Mouse (Mus musculus) forebrain, embryonic 13.5 days (tissue): ENCODE measurements around the gene Kcnj6. TPM values are rescaled to one million over a fixed set of nuclear protein-coding genes. Genes with fewer than 3 reads are reported as not detected.

Source experiments
- ATAC-seq: fragments of 200-750 bp; cut with Nextera tagmentation; 2 replicates; pipeline ENCODE4 v1.8.0; 2017
- H3K27ac ChIP-seq: fragments of 300-500 bp; sonication (generic); 2 replicates; pipeline ENCODE4 v1.5.1; 2015; ENCODE audit warnings: inconsistent platforms, mild to moderate bottlenecking, moderate library complexity
- H3K27me3 ChIP-seq: fragments of 300-500 bp; sonication (generic); 2 replicates; pipeline ENCODE4 v1.6.1; 2015; ENCODE audit warnings: mild to moderate bottlenecking, inconsistent platforms
- H3K36me3 ChIP-seq: fragments of 300-500 bp; sonication (generic); 2 replicates; pipeline ENCODE4 v1.6.1; 2015; ENCODE audit warnings: mild to moderate bottlenecking, inconsistent platforms; ENCODE audit not compliant: poor library complexity, severe bottlenecking
- H3K4me1 ChIP-seq: fragments of 300-500 bp; sonication (generic); 2 replicates; pipeline ENCODE4 v1.6.1; 2015; ENCODE audit warnings: inconsistent platforms
- H3K4me2 ChIP-seq: fragments of 300-500 bp; sonication (generic); 2 replicates; pipeline ENCODE4 v1.6.1; 2015; ENCODE audit warnings: inconsistent platforms, mild to moderate bottlenecking, moderate library complexity
- H3K4me3 ChIP-seq: fragments of 300-500 bp; sonication (generic); 2 replicates; pipeline ENCODE4 v1.5.1; 2015; ENCODE audit warnings: mild to moderate bottlenecking, inconsistent platforms
- H3K9ac ChIP-seq: fragments of 300-500 bp; sonication (generic); 2 replicates; pipeline ENCODE4 v1.6.1; 2015; ENCODE audit warnings: mild to moderate bottlenecking, inconsistent platforms
- H3K9me3 ChIP-seq: fragments of 300-500 bp; sonication (generic); replicated peaks from 2 replicates; pipeline ENCODE4 v1.6.1; 2016; ENCODE audit warnings: inconsistent platforms
- WGBS: fragments of 180-500 bp; shearing (Covaris S2); methylation state at CpG from one replicate; pipeline ENCODE4 v1.1.7; 2015; 5-methylcytosine and 5-hydroxymethylcytosine counted together
- polyA plus RNA-seq: library from polyadenylated mRNA; unstranded; fragments of >200 nt; fragmentation: Nextera tagmentation; extraction: Ambion mirVana; gene quantifications from 2 replicates; pipeline ENCODE4 v1.2.1, GENCODE M21; 2015

Gene Kcnj6
- polyA plus RNA-seq, 1 experiment from 2014 or later: 0.75 TPM

- no peak overlapping the region for H3K4me2 ChIP-seq
- no peak overlapping the region for H3K9ac ChIP-seq
- H3K36me3 ChIP-seq: no peaks in the 10 kb centered on the region
- no peak for ATAC-seq
- no peaks in the 10 kb centered on the region for H3K9me3 ChIP-seq
- no peak overlapping the region for H3K4me3 ChIP-seq
- no peak overlapping the region for H3K27ac ChIP-seq
- WGBS: 4% methylated on average over 6 of the region's 6 CpGs
- H3K27me3 ChIP-seq: no peaks in the 10 kb centered on the region
- H3K4me1 ChIP-seq: peaks cover 13% of the 10 kb centered on the region
Observed at GRCm38 (mm10) chr16:94925364-94925763, 72.1 kb downstream of the Kcnj6 start.

GRCm38 (mm10) chr16:94919177-94919576 is 78.3 kb downstream of the Kcnj6 start:
- peak; percentile 75 for ATAC-seq
- Histone ChIP-seq H3K9ac (no peak overlapping the region), H3K9me3 (no peaks in the 10 kb centered on the region), H3K36me3 (no peaks in the 10 kb centered on the region), H3K4me2 (no peak overlapping the region), H3K4me1 (peaks cover 11% of the 10 kb centered on the region), H3K27ac (no peak overlapping the region), H3K4me3 (no peak overlapping the region), H3K27me3 (no peaks in the 10 kb centered on the region)
- 12% methylated on average over 5 of the region's 5 CpGs for WGBS

- H3K4me3 ChIP-seq: no peak overlapping the region
- no peak overlapping the region for H3K27ac ChIP-seq
- H3K4me2 ChIP-seq: no peak overlapping the region
- H3K9ac ChIP-seq: no peak overlapping the region
- WGBS: 95% methylated on average over 4 of the region's 4 CpGs
- H3K4me1 ChIP-seq: no peaks in the 10 kb centered on the region
- H3K36me3 ChIP-seq: no peaks in the 10 kb centered on the region
- H3K27me3 ChIP-seq: no peaks in the 10 kb centered on the region
- ATAC-seq: no peak
- no peaks in the 10 kb centered on the region for H3K9me3 ChIP-seq
Observed at GRCm38 (mm10) chr16:94906026-94906425, 91.5 kb downstream of the Kcnj6 start.

- no peak overlapping the region for H3K4me3 ChIP-seq
- no peaks in the 10 kb centered on the region for H3K27me3 ChIP-seq
- no peak overlapping the region for H3K4me2 ChIP-seq
- no peaks in the 10 kb centered on the region for H3K36me3 ChIP-seq
- no peak overlapping the region for H3K9ac ChIP-seq
- H3K9me3 ChIP-seq: no peaks in the 10 kb centered on the region
- ATAC-seq: no peak
- H3K4me1 ChIP-seq: no peaks in the 10 kb centered on the region
- H3K27ac ChIP-seq: no peak overlapping the region
- WGBS: 85% methylated on average over 6 of the region's 6 CpGs
Observed at GRCm38 (mm10) chr16:94898832-94899231, 98.7 kb downstream of the Kcnj6 start.

- Histone ChIP-seq H3K4me3 (no peak overlapping the region), H3K27ac (no peak overlapping the region), H3K27me3 (no peaks in the 10 kb centered on the region), H3K36me3 (no peaks in the 10 kb centered on the region), H3K4me1 (no peaks in the 10 kb centered on the region), H3K9ac (no peak overlapping the region), H3K9me3 (no peaks in the 10 kb centered on the region), H3K4me2 (no peak overlapping the region)
- 87% methylated on average over 4 of the region's 4 CpGs for WGBS
- no peak for ATAC-seq
Observed at GRCm38 (mm10) chr16:94892162-94892650, 105.3 kb downstream of the Kcnj6 start.

DNA sequence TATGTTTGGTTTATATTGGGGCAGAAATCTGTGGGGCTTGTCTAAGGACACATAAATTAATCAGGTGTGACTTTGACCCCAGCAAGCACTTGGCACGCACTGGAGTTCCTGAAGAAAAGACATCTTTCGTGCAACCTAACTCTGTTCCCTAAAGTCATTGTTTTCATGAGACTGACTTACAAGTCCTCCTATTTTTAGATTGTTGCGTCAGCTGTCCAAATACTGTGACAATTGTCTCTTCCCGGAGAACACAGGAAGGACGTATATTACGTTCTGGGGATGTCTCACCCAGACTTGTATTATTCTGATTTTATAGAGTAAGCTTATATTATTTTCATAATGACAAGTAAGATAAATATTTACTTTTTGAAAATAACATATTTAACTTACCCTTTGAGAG is 106.9 kb downstream of the Kcnj6 start:
- H3K9ac ChIP-seq: no peak overlapping the region
- no peaks in the 10 kb centered on the region for H3K36me3 ChIP-seq
- H3K27me3 ChIP-seq: no peaks in the 10 kb centered on the region
- 86% methylated on average over 6 of the region's 6 CpGs for WGBS
- no peak overlapping the region for H3K4me3 ChIP-seq
- H3K4me2 ChIP-seq: no peak overlapping the region
- H3K27ac ChIP-seq: no peak overlapping the region
- H3K4me1 ChIP-seq: no peaks in the 10 kb centered on the region
- H3K9me3 ChIP-seq: no peaks in the 10 kb centered on the region
- no peak for ATAC-seq

- no peaks in the 10 kb centered on the region for H3K27me3 ChIP-seq
- H3K4me2 ChIP-seq: no peak overlapping the region
- no peaks in the 10 kb centered on the region for H3K9me3 ChIP-seq
- ATAC-seq: no peak
- H3K27ac ChIP-seq: no peak overlapping the region
- H3K4me1 ChIP-seq: no peaks in the 10 kb centered on the region
- WGBS: 73% methylated on average over 2 of the region's 2 CpGs
- H3K36me3 ChIP-seq: no peaks in the 10 kb centered on the region
- H3K4me3 ChIP-seq: no peak overlapping the region
- no peak overlapping the region for H3K9ac ChIP-seq
Observed at GRCm38 (mm10) chr16:94890056-94890455, 107.4 kb downstream of the Kcnj6 start.

GRCm38 (mm10) chr16:94888554-94888953 is 108.9 kb downstream of the Kcnj6 start:
- H3K27ac ChIP-seq: no peak overlapping the region

GRCm38 (mm10) chr16:94886398-94886797 is 111.1 kb downstream of the Kcnj6 start:
- no peak overlapping the region for H3K27ac ChIP-seq
- no peak overlapping the region for H3K4me3 ChIP-seq
- 81% methylated on average over 7 of the region's 7 CpGs for WGBS
- H3K4me1 ChIP-seq: no peaks in the 10 kb centered on the region
- ATAC-seq: no peak
- H3K9me3 ChIP-seq: no peaks in the 10 kb centered on the region
- H3K9ac ChIP-seq: no peak overlapping the region
- no peak overlapping the region for H3K4me2 ChIP-seq
- no peaks in the 10 kb centered on the region for H3K27me3 ChIP-seq
- no peaks in the 10 kb centered on the region for H3K36me3 ChIP-seq

More at GRCm38 (mm10) chr16:94888554-94888953, 108.9 kb downstream of the Kcnj6 start:
- Histone ChIP-seq H3K9me3 (no peaks in the 10 kb centered on the region), H3K4me2 (no peak overlapping the region), H3K4me1 (no peaks in the 10 kb centered on the region), H3K36me3 (no peaks in the 10 kb centered on the region), H3K4me3 (no peak overlapping the region), H3K27me3 (no peaks in the 10 kb centered on the region), H3K9ac (no peak overlapping the region)
- 69% methylated on average over 9 of the region's 11 CpGs for WGBS
- ATAC-seq: no peak

- H3K9ac ChIP-seq: no peak overlapping the region
- no peak overlapping the region for H3K4me3 ChIP-seq
- H3K27ac ChIP-seq: no peak overlapping the region
- WGBS: 67% methylated on average over 7 of the region's 7 CpGs
- no peaks in the 10 kb centered on the region for H3K9me3 ChIP-seq
- ATAC-seq: peak; percentile 69; the same call in 1 of the 2 replicates
- H3K27me3 ChIP-seq: no peaks in the 10 kb centered on the region
- H3K36me3 ChIP-seq: no peaks in the 10 kb centered on the region
- H3K4me1 ChIP-seq: no peaks in the 10 kb centered on the region
- no peak overlapping the region for H3K4me2 ChIP-seq
Observed at GRCm38 (mm10) chr16:94885062-94885461, 112.4 kb downstream of the Kcnj6 start.

DNA sequence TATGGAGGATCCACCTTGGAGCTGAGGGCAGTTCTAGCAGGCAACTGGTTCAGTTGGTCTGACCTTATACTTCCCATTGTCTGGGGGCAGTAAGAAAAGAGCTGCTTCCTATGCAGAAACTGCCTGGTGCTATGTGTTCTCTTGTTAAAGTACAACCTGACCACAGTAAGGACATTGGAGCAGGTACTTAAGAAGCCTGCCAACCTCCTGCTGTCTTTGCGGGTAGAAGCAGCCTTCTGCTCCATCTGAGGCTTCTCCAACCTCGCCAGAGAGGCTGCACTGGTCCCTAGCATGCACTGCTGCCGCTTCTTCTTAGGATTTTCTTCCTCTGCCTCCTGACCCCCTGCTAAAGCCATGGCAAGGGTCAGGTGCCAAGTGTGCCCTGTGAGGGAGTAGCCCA is 113.6 kb downstream of the Kcnj6 start:
- H3K27ac ChIP-seq: no peak overlapping the region
- H3K4me3 ChIP-seq: no peak overlapping the region
- H3K9ac ChIP-seq: no peak overlapping the region
- H3K27me3 ChIP-seq: no peaks in the 10 kb centered on the region
- WGBS: 80% methylated on average over 3 of the region's 3 CpGs
- ATAC-seq: no peak
- H3K36me3 ChIP-seq: no peaks in the 10 kb centered on the region
- H3K9me3 ChIP-seq: no peaks in the 10 kb centered on the region
- no peak overlapping the region for H3K4me2 ChIP-seq
- H3K4me1 ChIP-seq: no peaks in the 10 kb centered on the region

- Histone ChIP-seq H3K4me1 (no peaks in the 10 kb centered on the region), H3K4me3 (no peak overlapping the region), H3K9me3 (no peaks in the 10 kb centered on the region), H3K36me3 (no peaks in the 10 kb centered on the region), H3K9ac (no peak overlapping the region), H3K4me2 (no peak overlapping the region), H3K27ac (no peak overlapping the region), H3K27me3 (no peaks in the 10 kb centered on the region)
- ATAC-seq: no peak
- 85% methylated on average over 8 of the region's 8 CpGs for WGBS
Observed at GRCm38 (mm10) chr16:94883196-94883595, 114.3 kb downstream of the Kcnj6 start.

DNA sequence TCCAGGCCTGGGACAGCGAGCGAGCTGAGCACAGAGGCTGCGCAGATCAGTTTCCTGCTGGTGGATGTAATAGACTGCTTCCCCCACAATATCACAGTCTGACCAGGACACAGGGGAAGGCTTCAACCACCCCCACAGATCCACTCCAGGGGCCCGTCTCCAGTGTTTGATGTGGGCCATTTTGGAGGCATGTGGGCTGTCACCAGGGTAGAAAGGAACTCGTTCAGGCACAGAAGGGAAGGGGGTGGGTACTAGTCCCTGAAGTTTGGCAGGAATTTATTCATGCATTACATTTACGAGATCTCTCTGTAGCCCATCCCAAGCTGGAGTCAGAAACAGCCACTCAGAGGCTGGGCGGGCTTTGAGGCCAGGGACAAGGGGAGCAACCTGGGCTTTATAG is 115.4 kb downstream of the Kcnj6 start:
- no peaks in the 10 kb centered on the region for H3K27me3 ChIP-seq
- H3K9ac ChIP-seq: no peak overlapping the region
- no peaks in the 10 kb centered on the region for H3K36me3 ChIP-seq
- H3K4me3 ChIP-seq: no peak overlapping the region
- WGBS: 62% methylated on average over 7 of the region's 7 CpGs
- ATAC-seq: no peak
- H3K4me2 ChIP-seq: no peak overlapping the region
- H3K4me1 ChIP-seq: no peaks in the 10 kb centered on the region
- no peak overlapping the region for H3K27ac ChIP-seq
- no peaks in the 10 kb centered on the region for H3K9me3 ChIP-seq
